Mouse (Mus musculus) erythroblast, embryonic 14.5 days (primary cell): ENCODE data around the gene Uqcc2. TPM values are rescaled to one million over a fixed set of nuclear protein-coding genes. Genes with fewer than 3 reads are reported as not detected.
A peak's percentile ranks its signal among the peaks of the same experiment; 100 is the strongest.

Source experiments
- H3K27me3 ChIP-seq: 2 replicates; pipeline ENCODE4 v1.6.1; 2012; ENCODE audit warnings: inconsistent platforms; ENCODE audit not compliant: control insufficient read depth
- H3K36me3 ChIP-seq: 2 replicates; pipeline ENCODE4 v1.6.1; 2012; ENCODE audit warnings: mild to moderate bottlenecking, inconsistent platforms; ENCODE audit not compliant: control insufficient read depth
- H3K4me1 ChIP-seq: 2 replicates; pipeline ENCODE4 v1.6.1; 2012; ENCODE audit warnings: inconsistent platforms; ENCODE audit not compliant: control insufficient read depth
- H3K4me3 ChIP-seq: replicated peaks from 2 replicates; pipeline ENCODE3; 2012; ENCODE audit warnings: moderate library complexity, mild to moderate bottlenecking, inconsistent platforms
- H3K9me3 ChIP-seq: 2 replicates; pipeline ENCODE4 v1.6.1; 2012; ENCODE audit warnings: low read length, inconsistent platforms, mixed read lengths; ENCODE audit not compliant: control insufficient read depth
- GATA1 ChIP-seq: IDR thresholded peaks from 2 replicates; pipeline ENCODE4 v1.6.1; 2012; ENCODE audit warnings: low read length, inconsistent platforms, mixed read lengths
- TAL1 ChIP-seq: IDR thresholded peaks from 3 replicates; pipeline ENCODE4 v1.6.1; 2012; ENCODE audit warnings: low read length, inconsistent platforms, mixed read lengths
- polyA plus RNA-seq: library from polyadenylated mRNA; stranded (reverse); fragments of >175 nt; gene quantifications from 2 replicates; pipeline ENCODE4 v1.2.3, GENCODE M21; 2012

Uqcc2 gene
- polyA plus RNA-seq, 1 experiment = 25.9 TPM

DNA sequence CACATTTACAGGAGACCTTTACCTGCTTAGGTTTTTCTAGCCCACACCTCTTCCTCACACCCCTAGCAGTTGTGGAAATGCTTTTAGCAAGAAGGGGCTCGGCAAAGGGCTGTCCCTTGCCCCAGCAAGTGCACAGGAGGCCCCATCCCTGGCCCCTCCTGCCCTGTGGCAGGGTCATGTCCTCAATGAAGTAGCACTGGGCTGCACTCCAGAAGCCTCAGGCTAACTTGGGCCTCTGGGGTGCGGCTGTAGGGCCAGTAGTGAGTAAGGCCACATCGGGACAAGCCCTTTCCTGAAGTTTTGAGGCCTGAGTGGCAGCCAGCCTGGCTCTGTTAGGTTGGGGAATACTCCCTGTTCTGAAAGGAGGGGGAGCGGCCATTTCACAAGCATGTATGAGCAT, 27.2 kb upstream of the Uqcc2 start:
- TF ChIP-seq TAL1 (no peak), GATA1 (no peak)
- no peaks in the 10 kb centered on the region for H3K9me3 ChIP-seq
- H3K4me1 ChIP-seq = peaks cover 44% of the 10 kb centered on the region
- no peaks in the 10 kb centered on the region for H3K27me3 ChIP-seq
- no peaks in the 10 kb centered on the region for H3K36me3 ChIP-seq
- no peak overlapping the region for H3K4me3 ChIP-seq

DNA sequence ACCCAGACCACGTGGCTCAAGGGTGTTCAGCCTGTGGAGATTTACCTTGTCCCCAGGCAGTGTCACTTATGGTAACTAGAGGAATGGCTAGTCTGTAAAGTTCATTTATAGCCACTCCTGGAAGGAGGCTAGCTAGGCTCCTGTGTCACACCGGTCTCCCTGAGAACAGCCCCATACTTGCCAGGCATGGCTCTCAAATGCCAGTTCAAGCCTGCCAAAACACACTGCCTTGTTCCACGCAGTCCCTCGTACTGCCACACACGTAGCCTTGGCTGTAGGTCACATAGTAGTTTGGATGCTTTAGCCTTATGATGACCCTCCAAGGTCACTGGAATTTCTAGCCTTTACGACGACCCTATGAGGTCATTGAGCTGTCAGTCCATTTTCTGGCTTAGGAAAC, 25.5 kb upstream of the Uqcc2 start:
- Histone ChIP-seq H3K27me3 (no peaks in the 10 kb centered on the region), H3K4me1 (peaks cover 48% of the 10 kb centered on the region), H3K4me3 (no peak overlapping the region), H3K36me3 (no peaks in the 10 kb centered on the region), H3K9me3 (no peaks in the 10 kb centered on the region)
- no peak for TF ChIP-seq GATA1
- TF ChIP-seq TAL1 = no peak

DNA sequence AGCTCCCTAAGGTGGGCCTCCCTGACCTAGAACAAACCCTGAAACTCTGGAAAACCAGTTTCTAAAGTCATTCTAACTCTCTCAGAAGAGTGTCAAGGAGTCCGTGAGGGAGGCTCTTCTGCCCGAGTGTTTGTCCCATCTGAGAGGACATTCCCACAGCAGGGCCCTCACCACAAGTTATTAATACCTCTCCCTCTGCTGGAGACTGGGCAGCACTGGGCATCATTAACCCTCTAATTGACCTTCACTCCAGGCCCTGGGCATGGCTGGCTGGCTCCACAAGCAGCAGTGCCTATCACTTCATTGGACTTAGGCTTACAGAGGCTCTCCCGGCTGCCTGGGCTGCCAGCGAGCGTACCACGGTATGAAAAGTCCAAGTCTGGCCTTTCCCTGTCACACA, 24.7 kb upstream of the Uqcc2 start:
- no peaks in the 10 kb centered on the region for H3K36me3 ChIP-seq
- no peaks in the 10 kb centered on the region for H3K9me3 ChIP-seq
- H3K4me1 ChIP-seq = peaks cover 52% of the 10 kb centered on the region
- TF ChIP-seq GATA1 (no peak), TAL1 (no peak)
- H3K27me3 ChIP-seq = no peaks in the 10 kb centered on the region
- H3K4me3 ChIP-seq = no peak overlapping the region

DNA sequence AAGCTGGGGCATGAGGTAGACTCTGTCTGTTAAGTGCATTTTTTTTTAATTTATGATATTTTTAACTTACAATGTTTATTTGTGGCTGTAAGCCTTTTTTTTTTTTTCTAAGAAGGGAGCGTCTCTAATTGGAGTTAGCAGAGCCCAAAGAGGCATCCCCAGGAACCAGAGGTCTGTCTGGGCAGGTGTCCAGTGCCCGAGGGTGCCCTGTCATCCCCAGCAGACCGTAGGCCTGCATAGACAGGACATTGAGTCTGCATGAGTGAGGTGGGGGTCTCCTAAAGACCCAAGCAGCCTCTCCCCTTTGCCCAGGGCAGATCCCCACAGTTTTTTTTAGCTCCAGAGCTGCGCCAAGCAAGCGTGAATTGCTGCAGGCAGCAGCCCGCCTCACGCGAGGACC, 22.0 kb upstream of the Uqcc2 start:
- H3K27me3 ChIP-seq = no peaks in the 10 kb centered on the region
- peaks cover 79% of the 10 kb centered on the region for H3K4me1 ChIP-seq
- H3K4me3 ChIP-seq = no peak overlapping the region

DNA sequence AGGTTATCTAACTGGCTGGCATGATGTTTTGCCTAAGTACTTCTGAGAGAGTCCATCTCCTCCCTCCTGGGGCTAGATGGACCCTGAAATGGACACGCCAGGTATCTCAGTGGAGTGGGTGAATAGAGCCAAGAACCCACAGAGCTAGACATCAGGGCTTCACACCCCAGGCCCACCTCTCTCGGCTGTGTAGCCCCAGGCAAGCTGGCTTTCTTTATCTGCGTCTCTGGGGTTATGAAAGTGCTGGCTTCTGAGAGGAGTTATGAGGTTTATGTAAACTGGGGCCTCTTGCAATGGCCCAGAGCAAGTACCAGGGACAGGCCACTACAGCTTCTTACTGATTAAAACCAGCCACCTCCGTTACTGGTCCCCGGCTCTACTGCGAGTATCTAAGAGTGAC, 21.2 kb upstream of the Uqcc2 start:
- H3K9me3 ChIP-seq = no peaks in the 10 kb centered on the region
- H3K4me1 ChIP-seq = peaks cover 85% of the 10 kb centered on the region
- no peak for TF ChIP-seq GATA1
- no peaks in the 10 kb centered on the region for H3K27me3 ChIP-seq
- H3K4me3 ChIP-seq = no peak overlapping the region
- no peaks in the 10 kb centered on the region for H3K36me3 ChIP-seq

More for the DNA sequence above, 22.0 kb upstream of the Uqcc2 start:
- no peaks in the 10 kb centered on the region for H3K9me3 ChIP-seq
- H3K36me3 ChIP-seq = no peaks in the 10 kb centered on the region
- TF ChIP-seq GATA1 = no peak
- TF ChIP-seq TAL1 = no peak

DNA sequence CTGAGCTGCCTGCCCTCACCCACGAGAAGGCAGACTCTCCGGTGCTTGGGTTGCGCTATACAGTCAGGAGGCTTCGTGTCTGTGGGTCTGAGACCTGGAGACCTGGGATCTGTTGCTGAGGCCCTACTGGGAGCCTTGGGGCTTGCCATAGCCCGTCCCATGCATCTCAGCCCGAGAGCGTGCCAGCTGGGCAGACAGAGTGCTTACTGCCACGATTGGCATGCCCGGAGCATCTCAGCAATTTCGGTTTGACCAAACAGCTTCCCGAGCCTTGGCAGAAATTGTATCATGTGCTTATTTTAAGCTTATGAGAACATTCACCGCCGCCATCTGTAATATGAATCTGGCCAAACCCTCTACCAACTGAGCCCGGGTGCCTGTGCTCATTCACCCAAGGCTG, 20.5 kb upstream of the Uqcc2 start:
- peaks cover 86% of the 10 kb centered on the region for H3K4me1 ChIP-seq
- no peaks in the 10 kb centered on the region for H3K36me3 ChIP-seq
- no peaks in the 10 kb centered on the region for H3K9me3 ChIP-seq
- no peak for TF ChIP-seq GATA1
- no peak for TF ChIP-seq TAL1
- no peak overlapping the region for H3K4me3 ChIP-seq
- no peaks in the 10 kb centered on the region for H3K27me3 ChIP-seq

DNA sequence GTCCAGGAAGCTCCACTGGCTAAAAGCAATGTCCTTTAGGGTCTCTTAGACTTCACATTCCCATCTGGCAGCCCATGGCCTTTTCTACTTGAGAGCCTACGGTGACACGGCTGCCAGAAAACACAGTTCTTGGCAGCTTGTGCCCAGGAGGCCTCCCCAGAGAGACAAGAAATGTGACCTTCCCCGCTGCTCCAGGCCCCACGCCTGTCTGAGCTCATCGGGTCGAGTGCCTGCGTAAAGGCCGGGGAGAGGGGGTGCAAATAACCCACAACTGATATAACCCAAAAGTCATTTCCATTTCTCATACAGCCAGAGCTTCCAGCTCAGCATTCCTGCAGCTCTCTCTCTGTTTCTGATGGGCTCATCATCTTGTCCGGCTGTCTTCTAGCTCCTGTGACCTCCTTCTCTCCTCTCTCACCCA, 20.1 kb upstream of the Uqcc2 start:
- H3K4me1 ChIP-seq = peaks cover 81% of the 10 kb centered on the region
- no peaks in the 10 kb centered on the region for H3K36me3 ChIP-seq
- H3K4me3 ChIP-seq = no peak overlapping the region
- TF ChIP-seq GATA1 (no peak), TAL1 (no peak)
- no peaks in the 10 kb centered on the region for H3K9me3 ChIP-seq
- H3K27me3 ChIP-seq = no peaks in the 10 kb centered on the region

DNA sequence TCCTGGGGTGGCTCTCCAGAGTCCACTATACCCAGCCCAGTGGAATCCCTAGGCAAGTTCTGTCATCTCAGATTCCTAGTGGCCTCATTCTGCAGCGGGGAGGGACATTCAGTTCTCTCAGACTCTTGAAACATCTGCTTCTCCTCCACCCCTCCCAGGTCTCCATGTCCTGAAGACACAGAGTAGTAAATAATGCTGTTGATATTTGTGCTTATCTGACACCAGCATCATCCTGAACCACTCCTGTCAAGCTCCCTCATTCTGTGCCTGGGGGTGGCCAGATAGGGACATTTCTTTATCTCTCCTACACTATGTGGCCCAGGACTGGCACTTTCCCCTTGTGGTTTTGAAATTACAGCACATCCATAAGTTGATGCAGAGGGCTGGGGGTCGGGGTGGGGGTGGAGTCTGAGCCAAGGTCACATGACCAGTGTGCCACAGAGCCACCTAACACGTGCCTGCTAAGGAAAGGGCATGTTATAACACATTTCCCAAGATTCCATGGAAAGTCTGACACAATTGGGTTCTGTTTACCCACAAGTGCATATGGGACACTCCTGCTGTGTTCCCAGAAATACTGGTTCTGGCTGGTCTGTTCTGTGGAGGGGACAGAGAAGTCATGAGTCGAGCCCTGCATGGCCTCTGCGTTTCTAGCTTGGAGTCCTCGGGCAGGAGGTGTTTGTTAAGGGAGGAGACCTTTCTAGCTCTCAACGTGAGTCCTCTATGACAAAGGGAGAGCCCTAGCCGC, 19.4 kb upstream of the Uqcc2 start:
- Histone ChIP-seq H3K36me3 (no peaks in the 10 kb centered on the region), H3K4me1 (peaks cover 75% of the 10 kb centered on the region), H3K27me3 (no peaks in the 10 kb centered on the region), H3K9me3 (no peaks in the 10 kb centered on the region), H3K4me3 (peak overlapping the region; percentile 10)
- TF ChIP-seq GATA1 = peak; percentile 87
- TF ChIP-seq TAL1 = peak; percentile 74

DNA sequence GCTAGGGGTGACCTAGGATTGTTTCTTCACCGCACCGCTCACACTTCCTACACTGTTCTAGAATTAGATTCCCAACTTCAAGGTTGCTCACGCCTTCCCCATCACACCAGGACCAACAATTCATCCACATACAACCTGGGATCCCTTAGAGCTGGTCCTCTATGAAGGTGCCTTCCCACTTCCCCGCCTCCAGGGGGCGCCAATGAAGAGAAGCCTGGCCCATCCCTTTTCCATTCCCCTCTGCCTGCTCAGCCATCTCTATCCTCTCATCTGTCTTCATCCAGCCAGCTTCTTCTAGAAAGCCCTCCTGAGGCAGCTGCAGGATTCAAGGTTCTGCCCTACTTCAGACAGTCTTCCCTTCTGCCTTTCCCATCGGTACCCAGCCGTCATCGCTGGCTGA, 17.7 kb upstream of the Uqcc2 start:
- no peaks in the 10 kb centered on the region for H3K36me3 ChIP-seq
- no peak for TF ChIP-seq GATA1
- 0 out of 2 replicates have a peak, but pooled peaks cover 3% of the 10 kb centered on the region for H3K27me3 ChIP-seq
- peaks cover 66% of the 10 kb centered on the region for H3K4me1 ChIP-seq
- no peak overlapping the region for H3K4me3 ChIP-seq
- no peaks in the 10 kb centered on the region for H3K9me3 ChIP-seq

DNA sequence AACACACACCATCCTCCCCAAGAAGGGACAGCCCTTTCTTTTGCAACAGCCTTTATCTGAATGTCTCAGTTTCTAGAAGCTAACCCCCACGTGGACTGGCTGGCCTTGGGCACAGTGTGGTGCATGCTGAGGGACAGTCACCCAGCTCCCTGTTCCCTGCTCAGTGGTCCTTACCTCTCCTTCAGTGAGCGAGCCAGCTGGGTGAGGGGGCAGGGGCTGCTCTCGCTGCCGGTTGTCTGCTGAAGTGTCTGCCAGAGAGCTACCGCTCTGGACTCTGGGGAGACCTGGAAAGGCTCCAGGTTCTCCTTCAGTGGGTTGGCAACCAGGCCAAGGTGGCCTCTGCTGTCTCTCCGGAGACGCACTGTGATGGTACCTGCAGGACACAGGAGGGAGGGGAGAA, 17.2 kb upstream of the Uqcc2 start:
- H3K4me1 ChIP-seq = peaks cover 64% of the 10 kb centered on the region
- no peak for TF ChIP-seq GATA1
- TF ChIP-seq TAL1 = no peak
- H3K36me3 ChIP-seq = no peaks in the 10 kb centered on the region
- no peaks in the 10 kb centered on the region for H3K9me3 ChIP-seq
- peaks cover 6% of the 10 kb centered on the region for H3K27me3 ChIP-seq
- H3K4me3 ChIP-seq = no peak overlapping the region
